Mouse (Mus musculus): Measurements from ENCODE around the gene Mia2.

DNA sequence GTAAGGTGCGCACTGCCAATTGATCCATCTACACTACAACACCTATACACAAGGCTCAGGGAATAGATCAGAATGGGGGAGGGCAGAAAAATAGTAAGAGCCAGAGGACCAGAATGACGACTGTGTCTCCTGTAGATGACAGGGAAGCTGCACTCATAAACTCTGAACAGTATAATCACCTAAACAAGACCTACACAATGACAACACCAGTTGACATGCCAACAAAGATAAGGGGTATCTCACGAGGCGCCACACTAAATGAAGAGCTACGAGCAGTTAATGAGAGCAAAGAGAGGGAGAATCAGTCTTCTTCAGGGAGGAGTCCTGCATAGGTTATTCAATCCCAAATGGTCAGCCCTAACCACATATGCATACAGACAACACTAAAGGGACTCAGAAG lies 42.4 kb upstream of the Mia2 start:
- TF ChIP-seq CTCF (IDR thresholded peaks at IDR 0.05; ENCODE audit: extremely low read depth, insufficient read depth, low read length) = no peak
- no peak for TF ChIP-seq POLR2A (IDR thresholded peaks at IDR 0.05; ENCODE audit: extremely low read depth, insufficient read depth, low read length)
